Mouse (Mus musculus) heart, embryonic 15.5 days (tissue): Measurements from ENCODE around the gene Ctsz. TPM values are rescaled to one million over a fixed set of nuclear protein-coding genes. Genes with fewer than 3 reads are reported as not detected.

Experiments used
- ATAC-seq: fragments of 200-750 bp; cut with Nextera tagmentation; replicated peaks from 2 replicates; pipeline ENCODE4 v1.8.0; 2017; ENCODE audit warnings: low read depth, moderate TSS enrichment; ENCODE audit not compliant: insufficient number of reproducible peaks, insufficient read depth, low FRiP score
- H3K27ac ChIP-seq: fragments of 300-500 bp; sonication (generic); 2 replicates; pipeline ENCODE4 v1.5.1; 2015; ENCODE audit warnings: mild to moderate bottlenecking, inconsistent platforms
- H3K27me3 ChIP-seq: fragments of 300-500 bp; sonication (generic); 2 replicates; pipeline ENCODE4 v1.6.1; 2015; ENCODE audit warnings: inconsistent platforms
- H3K36me3 ChIP-seq: fragments of 300-500 bp; sonication (generic); 2 replicates; pipeline ENCODE4 v1.6.1; 2015; ENCODE audit warnings: mild to moderate bottlenecking, inconsistent platforms
- H3K4me1 ChIP-seq: fragments of 300-500 bp; sonication (generic); replicated peaks from 2 replicates; pipeline ENCODE4 v1.6.1; 2015; ENCODE audit warnings: inconsistent platforms
- H3K4me2 ChIP-seq: fragments of 300-500 bp; sonication (generic); 2 replicates; pipeline ENCODE4 v1.6.1; 2015; ENCODE audit warnings: inconsistent platforms, mild to moderate bottlenecking, moderate library complexity
- H3K4me3 ChIP-seq: fragments of 300-500 bp; sonication (generic); 2 replicates; pipeline ENCODE4 v1.5.1; 2015; ENCODE audit warnings: mild to moderate bottlenecking, inconsistent platforms
- H3K9ac ChIP-seq: fragments of 300-500 bp; sonication (generic); 2 replicates; pipeline ENCODE4 v1.6.1; 2015; ENCODE audit warnings: mild to moderate bottlenecking, inconsistent platforms
- H3K9me3 ChIP-seq: fragments of 300-500 bp; sonication (generic); replicated peaks from 2 replicates; pipeline ENCODE4 v1.6.1; 2016; ENCODE audit warnings: inconsistent platforms
- WGBS: fragments of 180-500 bp; shearing (Covaris S2); methylation state at CpG from one replicate; pipeline ENCODE4 v1.1.7; 2015; ENCODE audit warnings: mixed read lengths; 5-methylcytosine and 5-hydroxymethylcytosine counted together
- polyA plus RNA-seq: library from polyadenylated mRNA; unstranded; fragments of >200 nt; fragmentation: Nextera tagmentation; extraction: Ambion mirVana; gene quantifications from 2 replicates; pipeline ENCODE4 v1.2.1, GENCODE M21; 2015

The Ctsz gene
- polyA plus RNA-seq, 1 experiment from 2014 or later, result 99.5 TPM

- H3K4me2 ChIP-seq, result peak overlapping the region; percentile 79
- no peaks in the 10 kb centered on the region for H3K27me3 ChIP-seq
- peak overlapping the region; percentile 79 for H3K9ac ChIP-seq
- H3K27ac ChIP-seq, result peak overlapping the region; percentile 76
- H3K4me1 ChIP-seq, result peaks cover 8% of the 10 kb centered on the region
- WGBS, result 29% methylated on average over 10 of the region's 10 CpGs
- ATAC-seq, result peak; percentile 36
- peak overlapping the region; percentile 67 for H3K4me3 ChIP-seq
- peaks cover 49% of the 10 kb centered on the region for H3K36me3 ChIP-seq
- no peaks in the 10 kb centered on the region for H3K9me3 ChIP-seq
These were observed 24.5 kb upstream of the Ctsz start for GRCm38 (mm10) chr2:174463370-174463769.

- H3K36me3 ChIP-seq, result peaks cover 23% of the 10 kb centered on the region
- WGBS, result 61% methylated on average over 2 of the region's 2 CpGs
- ATAC-seq, result no peak
- H3K4me3 ChIP-seq, result no peak overlapping the region
- no peaks in the 10 kb centered on the region for H3K27me3 ChIP-seq
- no peak overlapping the region for H3K4me2 ChIP-seq
- H3K27ac ChIP-seq, result no peak overlapping the region
- peaks cover 8% of the 10 kb centered on the region for H3K4me1 ChIP-seq
- H3K9me3 ChIP-seq, result no peaks in the 10 kb centered on the region
- H3K9ac ChIP-seq, result no peak overlapping the region
These were observed 20.5 kb upstream of the Ctsz start for GRCm38 (mm10) chr2:174459365-174459764.

- Histone ChIP-seq H3K9me3 (no peaks in the 10 kb centered on the region), H3K27ac (no peak overlapping the region), H3K4me2 (no peak overlapping the region), H3K36me3 (no peaks in the 10 kb centered on the region), H3K4me1 (0 out of 2 replicates have a peak, but pooled peaks cover 2% of the 10 kb centered on the region), H3K9ac (no peak overlapping the region), H3K27me3 (no peaks in the 10 kb centered on the region), H3K4me3 (no peak overlapping the region)
- 51% methylated on average over 7 of the region's 7 CpGs for WGBS
- ATAC-seq, result no peak
These were observed 14.8 kb upstream of the Ctsz start for GRCm38 (mm10) chr2:174453681-174454080.

GRCm38 (mm10) chr2:174450353-174450752, 11.5 kb upstream of the Ctsz start, which contains the start of gene Tubb1:
Gene Tubb1 (plus strand): TSS chr2:174450695.
- Histone ChIP-seq H3K4me1 (0 out of 2 replicates have a peak, but pooled peaks cover 2% of the 10 kb centered on the region), H3K27me3 (no peaks in the 10 kb centered on the region), H3K27ac (no peak within 1 kb of the TSS), H3K9me3 (no peaks in the 10 kb centered on the region), H3K9ac (no peak within 1 kb of the TSS), H3K4me3 (no peak within 1 kb of the TSS), H3K4me2 (no peak within 1 kb of the TSS), H3K36me3 (no peaks in the 10 kb centered on the region)
- 66% methylated on average over 4 of the region's 4 CpGs for WGBS
- ATAC-seq, result no peak

- H3K36me3 ChIP-seq, result no peaks in the 10 kb centered on the region
- H3K4me1 ChIP-seq, result no peaks in the 10 kb centered on the region
- H3K27ac ChIP-seq, result no peak overlapping the region
- no peak for ATAC-seq
- H3K27me3 ChIP-seq, result no peaks in the 10 kb centered on the region
- H3K4me2 ChIP-seq, result no peak overlapping the region
- no peak overlapping the region for H3K4me3 ChIP-seq
- 76% methylated on average over 4 of the region's 4 CpGs for WGBS
- H3K9ac ChIP-seq, result no peak overlapping the region
- H3K9me3 ChIP-seq, result no peaks in the 10 kb centered on the region
These were observed 9.6 kb upstream of the Ctsz start for GRCm38 (mm10) chr2:174448405-174448804.

GRCm38 (mm10) chr2:174446905-174447304, 8.1 kb upstream of the Ctsz start:
- H3K27ac ChIP-seq, result no peak overlapping the region
- 59% methylated on average over 8 of the region's 8 CpGs for WGBS

GRCm38 (mm10) chr2:174446492-174446891, 7.7 kb upstream of the Ctsz start:
- Histone ChIP-seq H3K27ac (no peak overlapping the region), H3K4me2 (no peak overlapping the region), H3K4me1 (peaks cover 6% of the 10 kb centered on the region), H3K27me3 (no peaks in the 10 kb centered on the region), H3K9ac (no peak overlapping the region), H3K4me3 (no peak overlapping the region), H3K36me3 (no peaks in the 10 kb centered on the region), H3K9me3 (no peaks in the 10 kb centered on the region)
- WGBS, result 71% methylated on average over 7 of the region's 7 CpGs
- ATAC-seq, result no peak

More at GRCm38 (mm10) chr2:174446905-174447304, 8.1 kb upstream of the Ctsz start:
- Histone ChIP-seq H3K27me3 (no peaks in the 10 kb centered on the region), H3K4me2 (no peak overlapping the region), H3K9ac (no peak overlapping the region), H3K4me3 (no peak overlapping the region), H3K4me1 (peaks cover 6% of the 10 kb centered on the region), H3K36me3 (no peaks in the 10 kb centered on the region), H3K9me3 (no peaks in the 10 kb centered on the region)
- ATAC-seq, result no peak

GRCm38 (mm10) chr2:174445018-174445417, 6.2 kb upstream of the Ctsz start:
- no peak for ATAC-seq
- no peaks in the 10 kb centered on the region for H3K27me3 ChIP-seq
- no peak overlapping the region for H3K9ac ChIP-seq
- no peaks in the 10 kb centered on the region for H3K9me3 ChIP-seq
- H3K27ac ChIP-seq, result no peak overlapping the region
- H3K4me1 ChIP-seq, result peaks cover 6% of the 10 kb centered on the region
- H3K36me3 ChIP-seq, result no peaks in the 10 kb centered on the region
- no peak overlapping the region for H3K4me3 ChIP-seq
- 71% methylated on average over 6 of the region's 6 CpGs for WGBS
- no peak overlapping the region for H3K4me2 ChIP-seq

- Histone ChIP-seq H3K4me1 (peaks cover 9% of the 10 kb centered on the region), H3K27me3 (no peaks in the 10 kb centered on the region), H3K36me3 (no peaks in the 10 kb centered on the region), H3K4me2 (no peak overlapping the region), H3K9me3 (no peaks in the 10 kb centered on the region), H3K9ac (no peak overlapping the region), H3K4me3 (no peak overlapping the region), H3K27ac (no peak overlapping the region)
- 68% methylated on average over 7 of the region's 7 CpGs for WGBS
- ATAC-seq, result no peak
These were observed 5.5 kb upstream of the Ctsz start for GRCm38 (mm10) chr2:174444359-174444758.

- H3K4me3 ChIP-seq, result no peak overlapping the region
- H3K27me3 ChIP-seq, result no peaks in the 10 kb centered on the region
- no peaks in the 10 kb centered on the region for H3K36me3 ChIP-seq
- peak overlapping the region; percentile 51 for H3K27ac ChIP-seq
- peaks cover 23% of the 10 kb centered on the region for H3K4me1 ChIP-seq
- 37% methylated on average over 2 of the region's 2 CpGs for WGBS
- H3K9me3 ChIP-seq, result no peaks in the 10 kb centered on the region
- H3K4me2 ChIP-seq, result no peak overlapping the region
- no peak; the same call in 1 of the 2 replicates for ATAC-seq
- H3K9ac ChIP-seq, result no peak overlapping the region
These were observed 4.2 kb upstream of the Ctsz start for GRCm38 (mm10) chr2:174443046-174443445.

- H3K9me3 ChIP-seq, result no peaks in the 10 kb centered on the region
- H3K9ac ChIP-seq, result no peak overlapping the region
- H3K36me3 ChIP-seq, result no peaks in the 10 kb centered on the region
- no peak overlapping the region for H3K4me3 ChIP-seq
- ATAC-seq, result no peak
- peaks cover 28% of the 10 kb centered on the region for H3K4me1 ChIP-seq
- H3K4me2 ChIP-seq, result no peak overlapping the region
- peak overlapping the region; percentile 51 for H3K27ac ChIP-seq
- WGBS, result 51% methylated on average over 9 of the region's 9 CpGs
- no peaks in the 10 kb centered on the region for H3K27me3 ChIP-seq
These were observed 3.6 kb upstream of the Ctsz start for GRCm38 (mm10) chr2:174442460-174442859.

- no peak for ATAC-seq
- Histone ChIP-seq H3K36me3 (no peaks in the 10 kb centered on the region), H3K4me1 (peaks cover 33% of the 10 kb centered on the region), H3K4me3 (no peak overlapping the region), H3K9me3 (no peaks in the 10 kb centered on the region), H3K27ac (no peak overlapping the region), H3K27me3 (no peaks in the 10 kb centered on the region), H3K9ac (no peak overlapping the region), H3K4me2 (no peak overlapping the region)
- WGBS, result 64% methylated on average over 4 of the region's 4 CpGs
These were observed 3.1 kb upstream of the Ctsz start for GRCm38 (mm10) chr2:174441898-174442297.
